Mouse (Mus musculus): ENCODE measurements at regions not wholly inside any gene's neighbourhood (a gene's known extent, or its start where the extent isn't known, plus 50 kb on each side); places are given as distances from the start of the nearest gene placed in this dataset.

- no peak overlapping the region for H3K4me3 ChIP-seq
- no peaks in the 10 kb centered on the region for H3K79me2 ChIP-seq (ENCODE audit: control insufficient read depth, insufficient read depth)
- TF ChIP-seq MYOD1 (IDR thresholded peaks at IDR 0.05; ENCODE audit: control insufficient read depth in 1 of 3, insufficient read length in 2 of 3, low read depth in 2 of 3), result no peak
- TF ChIP-seq USF1 (IDR thresholded peaks at IDR 0.05; ENCODE audit: low read depth), result no peak
- TF ChIP-seq E2F4 (IDR thresholded peaks at IDR 0.05; ENCODE audit: insufficient read depth), result no peak
- no peak for TF ChIP-seq MAX (IDR thresholded peaks at IDR 0.05; ENCODE audit: low read depth)
- TF ChIP-seq REST (IDR thresholded peaks at IDR 0.05; ENCODE audit: insufficient read depth, insufficient read length), result no peak
- no peak for TF ChIP-seq CEBPB (IDR thresholded peaks at IDR 0.05; ENCODE audit: insufficient read depth, poor library complexity, severe bottlenecking)
- no peak for TF ChIP-seq SRF (IDR thresholded peaks at IDR 0.05; ENCODE audit: control insufficient read depth, insufficient read length, low read depth)
- no peak for TF ChIP-seq POLR2A (IDR thresholded peaks at IDR 0.05; ENCODE audit: insufficient read length, low read depth)
- no peaks in the 10 kb centered on the region for H3K27me3 ChIP-seq (ENCODE audit: control insufficient read depth, insufficient read depth, insufficient read length)
- H3ac ChIP-seq (ENCODE audit: control insufficient read depth, insufficient read length), result no peak overlapping the region
- no peak overlapping the region for H3K4me2 ChIP-seq (ENCODE audit: low read depth)
- H3K36me3 ChIP-seq (ENCODE audit: control insufficient read depth, insufficient read depth), result no peaks in the 10 kb centered on the region
Measured at GRCm38 (mm10) chr8:18536059-18536458, 442.0 kb downstream of the Defb40 start.

GRCm38 (mm10) chr8:18528120-18528519 is 449.9 kb downstream of the Defb40 start:
- no peak overlapping the region for H3K4me3 ChIP-seq
- no peak overlapping the region for H3ac ChIP-seq (ENCODE audit: control insufficient read depth, insufficient read length)
- no peaks in the 10 kb centered on the region for H3K36me3 ChIP-seq (ENCODE audit: control insufficient read depth, insufficient read depth)
- no peaks in the 10 kb centered on the region for H3K79me2 ChIP-seq (ENCODE audit: control insufficient read depth, insufficient read depth)
- no peaks in the 10 kb centered on the region for H3K27me3 ChIP-seq (ENCODE audit: control insufficient read depth, insufficient read depth, insufficient read length)
- TF ChIP-seq CEBPB (IDR thresholded peaks at IDR 0.05; ENCODE audit: insufficient read depth, poor library complexity, severe bottlenecking) (no peak), SRF (IDR thresholded peaks at IDR 0.05; ENCODE audit: control insufficient read depth, insufficient read length, low read depth) (no peak), USF1 (IDR thresholded peaks at IDR 0.05; ENCODE audit: low read depth) (no peak), E2F4 (IDR thresholded peaks at IDR 0.05; ENCODE audit: insufficient read depth) (no peak), TCF12 (IDR thresholded peaks at IDR 0.05; ENCODE audit: insufficient read depth, poor library complexity, severe bottlenecking) (no peak), POLR2A (IDR thresholded peaks at IDR 0.05; ENCODE audit: insufficient read length, low read depth) (no peak), MYOD1 (IDR thresholded peaks at IDR 0.05; ENCODE audit: control insufficient read depth in 1 of 3, insufficient read length in 2 of 3, low read depth in 2 of 3) (no peak), TCF3 (IDR thresholded peaks at IDR 0.05; ENCODE audit: insufficient read length, low read depth) (no peak), MYOG (IDR thresholded peaks at IDR 0.05; ENCODE audit: control insufficient read depth in 1 of 3, insufficient read depth in 1 of 3, insufficient read length in 2 of 3, low read depth in 2 of 3) (no peak), MAX (IDR thresholded peaks at IDR 0.05; ENCODE audit: low read depth) (no peak)
- no peak overlapping the region for H3K4me2 ChIP-seq (ENCODE audit: low read depth)

- Histone ChIP-seq H3K4me2 (ENCODE audit: low read depth) (no peak overlapping the region), H3ac (ENCODE audit: control insufficient read depth, insufficient read length) (no peak overlapping the region), H3K4me3 (no peak overlapping the region), H3K27me3 (ENCODE audit: control insufficient read depth, insufficient read depth, insufficient read length) (peaks cover 5% of the 10 kb centered on the region), H3K36me3 (ENCODE audit: control insufficient read depth, insufficient read depth) (no peaks in the 10 kb centered on the region), H3K79me2 (ENCODE audit: control insufficient read depth, insufficient read depth) (no peaks in the 10 kb centered on the region)
- TF ChIP-seq MAX (IDR thresholded peaks at IDR 0.05; ENCODE audit: low read depth) (no peak), TCF12 (IDR thresholded peaks at IDR 0.05; ENCODE audit: insufficient read depth, poor library complexity, severe bottlenecking) (no peak), MYOD1 (IDR thresholded peaks at IDR 0.05; ENCODE audit: control insufficient read depth in 1 of 3, insufficient read length in 2 of 3, low read depth in 2 of 3) (no peak), E2F4 (IDR thresholded peaks at IDR 0.05; ENCODE audit: insufficient read depth) (no peak), USF1 (IDR thresholded peaks at IDR 0.05; ENCODE audit: low read depth) (no peak), REST (IDR thresholded peaks at IDR 0.05; ENCODE audit: insufficient read depth, insufficient read length) (no peak), TCF3 (IDR thresholded peaks at IDR 0.05; ENCODE audit: insufficient read length, low read depth) (no peak), MYOG (IDR thresholded peaks at IDR 0.05; ENCODE audit: control insufficient read depth in 1 of 3, insufficient read depth in 1 of 3, insufficient read length in 2 of 3, low read depth in 2 of 3) (no peak), POLR2AphosphoS2 (IDR thresholded peaks at IDR 0.05; ENCODE audit: insufficient read length, low read depth) (no peak), SRF (IDR thresholded peaks at IDR 0.05; ENCODE audit: control insufficient read depth, insufficient read length, low read depth) (no peak), CEBPB (IDR thresholded peaks at IDR 0.05; ENCODE audit: insufficient read depth, poor library complexity, severe bottlenecking) (no peak), POLR2A (IDR thresholded peaks at IDR 0.05; ENCODE audit: insufficient read length, low read depth) (no peak)
Measured at GRCm38 (mm10) chr8:18512409-18512808, 465.6 kb downstream of the Defb40 start.

GRCm38 (mm10) chr8:18506158-18507022 is 471.7 kb downstream of the Defb40 start:
- Histone ChIP-seq H3ac (ENCODE audit: control insufficient read depth, insufficient read length) (no peak overlapping the region), H3K36me3 (ENCODE audit: control insufficient read depth, insufficient read depth) (no peaks in the 10 kb centered on the region), H3K4me2 (ENCODE audit: low read depth) (no peak overlapping the region), H3K4me3 (no peak overlapping the region), H3K79me2 (ENCODE audit: control insufficient read depth, insufficient read depth) (no peaks in the 10 kb centered on the region), H3K27me3 (ENCODE audit: control insufficient read depth, insufficient read depth, insufficient read length) (peaks cover 2% of the 10 kb centered on the region)
- no peak for TF ChIP-seq TCF3 (IDR thresholded peaks at IDR 0.05; ENCODE audit: insufficient read length, low read depth)
- TF ChIP-seq POLR2A (IDR thresholded peaks at IDR 0.05; ENCODE audit: insufficient read length, low read depth), result no peak
- no peak for TF ChIP-seq SRF (IDR thresholded peaks at IDR 0.05; ENCODE audit: control insufficient read depth, insufficient read length, low read depth)
- no peak for TF ChIP-seq POLR2AphosphoS2 (IDR thresholded peaks at IDR 0.05; ENCODE audit: insufficient read length, low read depth)
- no peak for TF ChIP-seq E2F4 (IDR thresholded peaks at IDR 0.05; ENCODE audit: insufficient read depth)
- no peak for TF ChIP-seq REST (IDR thresholded peaks at IDR 0.05; ENCODE audit: insufficient read depth, insufficient read length)
- TF ChIP-seq CEBPB (IDR thresholded peaks at IDR 0.05; ENCODE audit: insufficient read depth, poor library complexity, severe bottlenecking), result no peak
- no peak for TF ChIP-seq MYOG (IDR thresholded peaks at IDR 0.05; ENCODE audit: control insufficient read depth in 1 of 3, insufficient read depth in 1 of 3, insufficient read length in 2 of 3, low read depth in 2 of 3)
- no peak for TF ChIP-seq MAX (IDR thresholded peaks at IDR 0.05; ENCODE audit: low read depth)
- TF ChIP-seq USF1 (IDR thresholded peaks at IDR 0.05; ENCODE audit: low read depth), result no peak
- no peak for TF ChIP-seq TCF12 (IDR thresholded peaks at IDR 0.05; ENCODE audit: insufficient read depth, poor library complexity, severe bottlenecking)
- TF ChIP-seq MYOD1 (IDR thresholded peaks at IDR 0.05; ENCODE audit: control insufficient read depth in 1 of 3, insufficient read length in 2 of 3, low read depth in 2 of 3), result no peak
